Mouse (Mus musculus) layer of hippocampus, postnatal 36 days (tissue): ENCODE results near the gene Adam1a. TPM values are rescaled to one million over a fixed set of nuclear protein-coding genes. Genes with fewer than 3 reads are reported as not detected.

Source experiments
- DNase-seq, 2 experiments: peaks; one replicate each; pipeline ENCODE4 v3.0.0; 2022
- total RNA-seq, 2 experiments: library from RNA; stranded (reverse); gene quantifications; 2 replicates each; pipeline ENCODE4 v1.2.3; 2021

The Adam1a gene
- total RNA-seq, 2 experiments from 2014 or later = 17.3 to 19.8 TPM

GRCm38 (mm10) chr5:121493305-121493704 is 52.0 kb downstream of the Adam1a start:
- peak; percentile 14 to 22 for DNase-seq

DNA sequence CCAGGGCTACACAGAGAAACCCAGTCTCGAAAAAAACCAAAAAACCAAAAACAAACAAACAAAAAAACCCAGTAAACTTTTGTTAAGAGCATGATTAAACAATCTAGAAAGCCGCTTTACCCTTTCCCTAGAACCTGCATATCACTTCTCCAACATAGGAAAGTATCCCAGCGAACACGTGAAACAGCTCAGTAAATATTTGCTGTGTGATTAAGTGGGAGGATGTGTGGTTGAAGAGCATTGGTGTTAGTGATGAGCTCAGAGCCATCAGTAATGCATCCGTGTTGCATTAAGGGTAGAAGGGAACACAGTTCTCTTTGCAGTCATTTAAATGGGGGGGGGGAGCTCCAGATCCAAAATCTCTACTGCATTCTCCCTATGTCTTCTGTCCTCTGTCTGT is 60.5 kb downstream of the Adam1a start:
- no peak for DNase-seq

DNA sequence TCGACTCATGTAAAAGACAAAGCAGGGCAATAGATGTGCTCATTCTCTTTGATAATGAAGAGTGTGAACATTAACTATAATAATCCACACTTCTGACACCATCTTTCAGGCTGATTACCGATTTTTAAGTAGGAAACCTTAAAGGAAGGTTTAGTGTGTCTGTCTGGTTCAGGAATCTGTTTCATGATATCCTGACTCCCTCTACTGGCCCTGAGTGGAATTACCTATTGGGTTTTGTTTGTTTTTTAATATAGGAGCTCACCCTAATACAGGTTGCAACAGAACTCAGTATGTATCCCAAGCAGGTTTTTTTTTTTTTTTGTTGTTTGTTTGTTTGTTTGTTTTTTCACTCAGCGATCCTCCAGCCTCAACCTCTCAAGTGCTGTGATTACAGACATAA is 67.6 kb downstream of the Adam1a start:
- no peak for DNase-seq

- no peak for DNase-seq
These were observed 69.2 kb downstream of the Adam1a start for GRCm38 (mm10) chr5:121476040-121476439.

GRCm38 (mm10) chr5:121474610-121475009 is 70.7 kb downstream of the Adam1a start:
- DNase-seq = no peak

- DNase-seq = no peak
These were observed 72.9 kb downstream of the Adam1a start for GRCm38 (mm10) chr5:121472411-121472810.

GRCm38 (mm10) chr5:121469566-121469965 is 75.7 kb downstream of the Adam1a start:
- no peak for DNase-seq

Other genes starting within 250 kb of the Adam1a start
- gene Trafd1, start 159.8 kb downstream of the Adam1a start, total RNA-seq = 10 to 100 TPM; 75.3 to 78.4 TPM
- gene Naa25, start 147.5 kb downstream of the Adam1a start, total RNA-seq = 10 to 100 TPM; 43.4 to 45.5 TPM
- gene Tmem116, start 93.6 kb downstream of the Adam1a start, total RNA-seq = 1 to 10 TPM; 8.1 to 8.8 TPM
- gene Erp29, start 93.0 kb downstream of the Adam1a start, total RNA-seq = 100 to 1,000 TPM; 145 to 147 TPM
- under 1 TPM; 0.13 to 0.15 TPM for gene Adam1b, start 42.0 kb downstream of the Adam1a start, total RNA-seq
- gene Gm42878, start within 50 bp of the Adam1a start, total RNA-seq = 1 to 10 TPM in 1 of 2 experiments, not detected in 1; 2.3 TPM
- gene Mapkapk5, start 423 bp upstream of the Adam1a start, total RNA-seq = 10 to 100 TPM; 75.1 to 83.8 TPM
- 100 to 1,000 TPM; 111 to 121 TPM for gene Aldh2, start 48.3 kb upstream of the Adam1a start, total RNA-seq
- gene Acad12, start 73.5 kb upstream of the Adam1a start, total RNA-seq = 1 to 10 TPM; 6.8 to 7.8 TPM
- 1 to 10 TPM; 3.7 to 4.1 TPM for gene Acad10, start 115.0 kb upstream of the Adam1a start, total RNA-seq
- gene Brap, start 115.1 kb upstream of the Adam1a start, total RNA-seq = 10 to 100 TPM; 63.6 to 65.5 TPM
- 100 to 1,000 TPM; 184 to 240 TPM for gene Atxn2, start 165.9 kb upstream of the Adam1a start, total RNA-seq